Mouse (Mus musculus) spleen, adult 2 months (tissue): ENCODE results near the gene Wnk2. TPM values are rescaled to one million over a fixed set of nuclear protein-coding genes. Genes with fewer than 3 reads are reported as not detected.

Experiments
- DNase-seq, 2 experiments: peaks; one replicate each; pipeline versions ENCODE4 v3.0.0 to v3.0.0-alpha.2; 2012 to 2021; ENCODE audit warnings: low spot score in 2 of 2, low read depth in 1 of 2
- H3K27ac ChIP-seq: fragments of 200-500 bp; 2 replicates; pipeline ENCODE4 v1.5.1; 2012; ENCODE audit warnings: low read length, inconsistent platforms; ENCODE audit not compliant: insufficient read depth
- H3K27me3 ChIP-seq: fragments of 200-500 bp; 2 replicates; pipeline ENCODE4 v1.6.1; 2012; ENCODE audit warnings: mild to moderate bottlenecking, moderate library complexity, low read length, inconsistent platforms; ENCODE audit not compliant: control insufficient read depth, insufficient read depth
- H3K36me3 ChIP-seq: fragments of 200-500 bp; 2 replicates; pipeline ENCODE4 v1.6.1; 2012; ENCODE audit warnings: mild to moderate bottlenecking, low read length, inconsistent platforms; ENCODE audit not compliant: control insufficient read depth, insufficient read depth
- H3K4me1 ChIP-seq: fragments of 200-500 bp; 2 replicates; pipeline ENCODE4 v1.6.1; 2011; ENCODE audit warnings: inconsistent platforms; ENCODE audit not compliant: control insufficient read depth, insufficient read depth, insufficient read length
- H3K4me3 ChIP-seq: fragments of 200-500 bp; 2 replicates; pipeline ENCODE4 v1.5.1; 2011; ENCODE audit warnings: mild to moderate bottlenecking, inconsistent platforms; ENCODE audit not compliant: insufficient read depth, insufficient read length; ENCODE audit errors: extremely low read depth
- CTCF ChIP-seq: fragments of 200-500 bp; IDR thresholded peaks from 2 replicates; pipeline ENCODE4 v1.5.1; 2011; ENCODE audit warnings: mild to moderate bottlenecking, inconsistent platforms; ENCODE audit not compliant: insufficient read depth, insufficient read length, insufficient replicate concordance; ENCODE audit errors: extremely low read depth
- POLR2A ChIP-seq: fragments of 200-500 bp; IDR thresholded peaks from 2 replicates; pipeline ENCODE4 v1.6.1; 2011; ENCODE audit warnings: low read depth, low read length, inconsistent platforms
- WGBS: fragments of 180-500 bp; shearing (Covaris S2); methylation state at CpG from one replicate; pipeline ENCODE4 v1.1.7; 2018; 5-methylcytosine and 5-hydroxymethylcytosine counted together
- polyA plus RNA-seq: library from polyadenylated mRNA; depleted of rRNA; stranded (reverse); fragments of >200 nt; gene quantifications from 2 replicates; pipeline ENCODE4 v1.2.3, GENCODE M21; 2012

The Wnk2 gene
- polyA plus RNA-seq, 1 experiment: 0.62 TPM

DNA sequence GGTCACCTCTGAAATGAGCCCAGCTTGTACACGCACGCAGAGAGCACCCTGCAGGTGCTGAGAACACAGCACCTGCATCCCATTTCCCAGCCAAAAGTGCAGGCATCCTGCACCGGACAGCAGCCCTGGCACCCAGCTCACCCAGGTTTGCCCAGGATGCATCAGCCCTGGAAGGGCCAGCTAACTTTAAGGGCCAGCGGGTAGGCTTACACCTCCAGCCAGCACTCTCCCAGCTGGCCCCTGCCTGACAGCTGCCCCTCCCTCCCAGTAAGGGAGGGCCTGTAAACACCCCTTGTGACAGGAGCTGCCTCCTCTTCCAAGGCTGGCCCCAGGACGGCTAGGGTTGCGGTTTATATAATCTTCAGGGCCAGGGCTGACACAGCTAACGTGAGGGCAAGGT is 2.4 kb downstream of the Wnk2 start:
- no peak for DNase-seq
- H3K27ac ChIP-seq: no peak overlapping the region
- TF ChIP-seq CTCF: no peak
- TF ChIP-seq POLR2A: no peak
- no peak overlapping the region for H3K4me3 ChIP-seq
- H3K27me3 ChIP-seq: peaks cover 17% of the 10 kb centered on the region
- 65% methylated on average over 7 of the region's 7 CpGs for WGBS
- H3K4me1 ChIP-seq: peaks cover 6% of the 10 kb centered on the region; the same call in 1 of the 2 replicates
- no peaks in the 10 kb centered on the region for H3K36me3 ChIP-seq

DNA sequence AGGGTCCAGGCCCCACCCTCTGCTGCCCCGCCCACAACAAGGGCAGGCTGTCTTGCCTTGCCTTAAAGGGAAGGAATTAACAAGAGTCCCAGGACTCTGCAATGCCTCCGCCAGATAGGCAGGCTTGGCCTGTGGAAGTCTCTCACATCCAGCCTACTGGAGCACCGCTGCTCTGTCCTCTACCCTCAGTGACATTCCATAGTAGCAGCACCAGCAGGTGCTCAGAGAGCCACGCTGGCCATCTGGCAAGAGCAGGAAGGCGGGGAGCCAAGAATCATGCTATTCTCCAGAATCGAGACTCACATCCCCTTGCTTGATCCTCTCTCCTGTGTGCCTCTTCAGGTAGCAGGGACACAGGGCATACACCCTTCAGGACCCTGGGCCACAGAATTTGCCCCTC is 3.4 kb downstream of the Wnk2 start:
- Histone ChIP-seq H3K27me3 (peaks cover 17% of the 10 kb centered on the region), H3K4me3 (no peak overlapping the region), H3K36me3 (no peaks in the 10 kb centered on the region), H3K4me1 (peaks cover 6% of the 10 kb centered on the region; the same call in 1 of the 2 replicates), H3K27ac (no peak overlapping the region)
- no peak for DNase-seq
- TF ChIP-seq POLR2A (no peak), CTCF (no peak)
- 72% methylated on average over 6 of the region's 6 CpGs for WGBS

GRCm38 (mm10) chr13:49143323-49143722 is 4.5 kb downstream of the Wnk2 start:
- H3K27me3 ChIP-seq: peaks cover 17% of the 10 kb centered on the region
- 91% methylated on average over 7 of the region's 7 CpGs for WGBS

DNA sequence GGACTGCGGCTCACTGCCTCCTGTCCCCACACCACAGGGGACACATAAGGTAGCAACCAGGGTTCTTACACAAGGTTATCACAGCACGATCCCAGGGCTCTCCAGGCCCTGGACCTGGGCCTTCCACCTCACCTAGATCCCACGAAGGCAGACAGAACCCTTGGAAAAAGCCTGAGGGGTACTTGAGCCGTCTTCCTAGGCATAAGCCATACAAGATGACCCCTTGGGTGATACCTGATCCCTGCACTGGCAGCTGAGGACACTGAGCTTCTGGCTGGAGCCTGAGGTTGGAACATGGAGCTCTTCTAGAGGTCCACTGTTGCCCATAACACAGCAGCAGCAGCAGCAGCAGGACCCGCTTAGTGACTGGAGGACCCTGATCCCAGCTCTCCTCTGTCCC is 5.4 kb downstream of the Wnk2 start:
- no peak for DNase-seq
- no peaks in the 10 kb centered on the region for H3K36me3 ChIP-seq
- H3K4me1 ChIP-seq: peaks cover 3% of the 10 kb centered on the region; the same call in 1 of the 2 replicates
- WGBS: 82% methylated on average over 5 of the region's 5 CpGs
- H3K4me3 ChIP-seq: no peak overlapping the region
- peaks cover 9% of the 10 kb centered on the region for H3K27me3 ChIP-seq
- TF ChIP-seq POLR2A: no peak
- no peak for TF ChIP-seq CTCF
- H3K27ac ChIP-seq: no peak overlapping the region

More at GRCm38 (mm10) chr13:49143323-49143722, 4.5 kb downstream of the Wnk2 start:
- TF ChIP-seq CTCF (no peak), POLR2A (no peak)
- H3K4me3 ChIP-seq: no peak overlapping the region
- DNase-seq: no peak
- H3K27ac ChIP-seq: no peak overlapping the region
- H3K36me3 ChIP-seq: no peaks in the 10 kb centered on the region
- peaks cover 6% of the 10 kb centered on the region; the same call in 1 of the 2 replicates for H3K4me1 ChIP-seq

GRCm38 (mm10) chr13:49140567-49140966 is 7.2 kb downstream of the Wnk2 start:
- WGBS: 71% methylated on average over 4 of the region's 4 CpGs

DNA sequence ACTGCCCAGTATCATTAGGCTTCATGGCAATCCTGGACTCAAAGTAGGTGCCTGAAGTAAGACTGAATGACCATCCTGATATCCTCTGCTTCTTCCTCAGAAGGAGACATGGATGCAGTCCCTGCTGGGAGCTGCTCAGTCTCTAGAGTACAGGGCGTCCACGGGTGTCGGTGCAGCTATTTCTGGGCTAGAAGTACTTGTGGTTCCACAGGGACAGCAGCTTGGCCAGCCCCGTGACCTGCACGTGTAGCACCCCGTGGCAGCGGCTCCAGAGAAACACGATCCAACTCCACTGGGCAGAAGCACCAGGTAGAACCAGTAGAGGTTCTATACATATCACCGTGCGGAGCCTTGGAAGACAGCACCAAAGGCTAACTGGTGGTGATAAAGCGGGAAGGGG is 13.3 kb downstream of the Wnk2 start:
- Histone ChIP-seq H3K27ac (no peak overlapping the region), H3K36me3 (no peaks in the 10 kb centered on the region), H3K4me1 (0 out of 2 replicates have a peak, but pooled peaks cover 4% of the 10 kb centered on the region), H3K4me3 (no peak overlapping the region), H3K27me3 (no peaks in the 10 kb centered on the region)
- TF ChIP-seq POLR2A (no peak), CTCF (no peak)
- WGBS: 93% methylated on average over 11 of the region's 11 CpGs
- DNase-seq: no peak

More at GRCm38 (mm10) chr13:49140567-49140966, 7.2 kb downstream of the Wnk2 start:
- H3K4me1 ChIP-seq: no peaks in the 10 kb centered on the region
- no peak overlapping the region for H3K4me3 ChIP-seq
- H3K36me3 ChIP-seq: no peaks in the 10 kb centered on the region
- TF ChIP-seq CTCF (no peak), POLR2A (no peak)
- H3K27me3 ChIP-seq: 0 out of 2 replicates have a peak, but pooled peaks cover 2% of the 10 kb centered on the region
- H3K27ac ChIP-seq: no peak overlapping the region
- DNase-seq: no peak

DNA sequence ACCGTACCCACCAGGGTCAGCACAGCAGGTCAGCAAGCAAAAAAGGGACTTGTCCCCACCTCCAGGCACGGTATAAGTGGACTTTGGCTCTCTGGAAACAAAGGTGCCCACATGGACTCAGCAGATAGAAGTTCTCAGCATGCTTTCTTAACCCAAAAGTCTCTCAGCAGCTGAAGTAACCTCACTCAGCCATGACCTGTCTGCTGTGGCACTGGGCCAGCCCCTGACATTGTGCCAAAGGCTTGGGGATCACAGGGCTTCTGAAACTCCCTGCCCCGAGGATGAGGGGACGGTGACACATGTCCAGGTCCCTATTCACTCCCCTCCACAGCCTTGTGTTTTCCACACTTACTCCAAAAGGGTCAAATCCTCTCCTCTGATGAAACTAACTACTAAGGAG is 14.7 kb downstream of the Wnk2 start:
- 0 out of 2 replicates have a peak, but pooled peaks cover 4% of the 10 kb centered on the region for H3K4me1 ChIP-seq
- no peak overlapping the region for H3K4me3 ChIP-seq
- no peak for TF ChIP-seq CTCF
- no peak for TF ChIP-seq POLR2A
- no peaks in the 10 kb centered on the region for H3K27me3 ChIP-seq
- H3K36me3 ChIP-seq: no peaks in the 10 kb centered on the region
- no peak for DNase-seq
- no peak overlapping the region for H3K27ac ChIP-seq
- 67% methylated on average over 4 of the region's 4 CpGs for WGBS
